Mouse (Mus musculus): ENCODE data around the gene Olfr417. TPM values are rescaled to one million over a fixed set of nuclear protein-coding genes. Genes with fewer than 3 reads are reported as not detected.
"Not testable (repeated sequence)": the region's sequence is repeated elsewhere in the genome, so short reads cannot be mapped to it uniquely, and the experiment has no call there.

Gene Olfr417
- polyA plus RNA-seq (2016; fragmentation: Nextera tagmentation; extraction: Ambion mirVana) = not detected in 2 replicates

DNA sequence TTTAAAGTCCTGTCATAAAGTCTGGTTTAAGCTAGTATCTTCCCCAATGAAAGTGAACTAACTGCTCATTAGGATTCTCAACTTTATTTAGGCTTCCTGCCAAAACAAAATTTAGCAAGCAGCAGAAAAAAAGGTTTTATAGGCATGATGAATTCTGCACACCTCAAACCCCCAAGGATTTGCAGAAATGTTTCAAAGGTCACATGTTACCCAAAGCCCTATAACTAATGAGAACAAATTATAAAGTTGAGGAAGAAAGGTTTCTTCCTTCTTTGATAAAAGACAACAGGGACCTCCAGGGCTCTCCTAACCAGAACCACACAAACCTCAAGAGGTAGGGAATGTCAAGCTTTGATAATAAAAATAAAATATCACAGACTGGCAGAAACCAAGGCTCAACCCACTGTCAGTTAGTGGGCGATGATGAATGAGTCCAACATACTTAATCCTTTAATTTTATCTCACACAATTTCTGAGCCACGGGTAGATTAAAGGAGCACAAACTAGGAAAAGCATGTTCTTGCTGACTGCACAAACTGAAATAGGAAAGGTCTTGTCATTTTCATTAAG lies at the start of gene Olfr417:
Olfr417 (plus strand) TSS at position 241 of the 570 bp plus-strand sequence.
- no peak within 1 kb of the TSS for H3K4me2 ChIP-seq (replicated peaks)
- ATAC-seq (ENCODE audit: low FRiP score, low read depth) = no peak
- 81% methylated on average over 2 of the region's 2 CpGs for WGBS
- no peak within 1 kb of the TSS for H3K9ac ChIP-seq
- no peaks in the 10 kb centered on the region for H3K9me3 ChIP-seq
- H3K27me3 ChIP-seq (replicated peaks) = no peaks in the 10 kb centered on the region
- no peak within 1 kb of the TSS for H3K4me3 ChIP-seq
- no peak within 1 kb of the TSS for H3K27ac ChIP-seq
- H3K36me3 ChIP-seq = no peaks in the 10 kb centered on the region
- H3K4me1 ChIP-seq = no peaks in the 10 kb centered on the region

- no peaks in the 10 kb centered on the region for H3K36me3 ChIP-seq
- 75% methylated on average over 2 of the region's 2 CpGs for WGBS
- H3K9me3 ChIP-seq = no peaks in the 10 kb centered on the region
- ATAC-seq (ENCODE audit: low FRiP score, low read depth) = no peak
- H3K9ac ChIP-seq = no peak overlapping the region
- H3K4me2 ChIP-seq (replicated peaks) = no peak overlapping the region
- H3K4me1 ChIP-seq = no peaks in the 10 kb centered on the region
- H3K27ac ChIP-seq = no peak overlapping the region
- no peak overlapping the region for H3K4me3 ChIP-seq
- no peaks in the 10 kb centered on the region for H3K27me3 ChIP-seq (replicated peaks)
Observed at GRCm38 (mm10) chr1:174317308-174317707, 47.6 kb upstream of the Olfr417 start.

GRCm38 (mm10) chr1:174330218-174330617 lies 34.7 kb upstream of the Olfr417 start, which contains the start of gene Mptx1:
Gene Mptx1, plus strand, starts transcription at chr1:174330518.
- no peaks in the 10 kb centered on the region for H3K9me3 ChIP-seq
- no peaks in the 10 kb centered on the region for H3K36me3 ChIP-seq
- no peak within 1 kb of the TSS for H3K27ac ChIP-seq
- H3K4me2 ChIP-seq (replicated peaks) = no peak within 1 kb of the TSS
- H3K9ac ChIP-seq = no peak within 1 kb of the TSS
- no peaks in the 10 kb centered on the region for H3K4me1 ChIP-seq
- H3K27me3 ChIP-seq (replicated peaks) = no peaks in the 10 kb centered on the region
- H3K4me3 ChIP-seq = no peak within 1 kb of the TSS
- ATAC-seq (ENCODE audit: low FRiP score, low read depth) = no peak

- WGBS = 81% methylated on average over 1 of the region's 1 CpGs
- not testable (repeated sequence) for H3K4me2 ChIP-seq (replicated peaks); ATAC-seq (ENCODE audit: low FRiP score, low read depth); H3K27me3 ChIP-seq (replicated peaks); H3K9ac ChIP-seq; H3K9me3 ChIP-seq; H3K27ac ChIP-seq; H3K4me3 ChIP-seq; H3K36me3 ChIP-seq; H3K4me1 ChIP-seq
Observed at GRCm38 (mm10) chr1:174353636-174354035, 11.3 kb upstream of the Olfr417 start.

GRCm38 (mm10) chr1:174354640-174355039 lies 10.3 kb upstream of the Olfr417 start:
- ATAC-seq (ENCODE audit: low FRiP score, low read depth) = no peak
- WGBS = 83% methylated on average over 5 of the region's 5 CpGs

DNA sequence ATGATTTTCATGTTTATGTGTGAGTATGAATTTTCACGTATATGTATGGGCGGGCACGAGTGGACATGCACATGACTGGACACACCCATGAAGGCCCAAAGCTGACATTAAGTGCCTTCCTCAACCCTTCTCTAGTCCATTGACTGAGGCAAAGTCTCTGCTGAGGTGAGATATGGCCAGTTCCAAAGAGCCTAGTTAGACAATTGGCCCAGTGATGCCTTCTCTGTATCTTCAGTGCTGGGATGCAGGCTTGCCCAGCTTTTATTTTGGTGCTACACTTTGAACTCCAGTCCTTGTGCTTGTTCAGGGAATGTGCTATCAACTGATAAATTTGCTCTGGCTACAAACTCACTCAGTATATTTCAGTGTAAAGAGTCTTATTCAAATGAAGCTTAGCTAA lies 8.9 kb downstream of the Olfr417 start:
- no peak overlapping the region for H3K9ac ChIP-seq
- H3K4me2 ChIP-seq (replicated peaks) = no peak overlapping the region
- H3K4me3 ChIP-seq = no peak overlapping the region
- H3K27me3 ChIP-seq (replicated peaks) = no peaks in the 10 kb centered on the region
- 96% methylated on average over 3 of the region's 3 CpGs for WGBS
- H3K27ac ChIP-seq = no peak overlapping the region
- H3K36me3 ChIP-seq = no peaks in the 10 kb centered on the region
- no peaks in the 10 kb centered on the region for H3K4me1 ChIP-seq
- no peaks in the 10 kb centered on the region for H3K9me3 ChIP-seq
- no peak for ATAC-seq (ENCODE audit: low FRiP score, low read depth)

More at GRCm38 (mm10) chr1:174354640-174355039, 10.3 kb upstream of the Olfr417 start:
- Histone ChIP-seq H3K4me2 (replicated peaks) (no peak overlapping the region), H3K9ac (no peak overlapping the region), H3K27me3 (replicated peaks) (no peaks in the 10 kb centered on the region), H3K4me1 (no peaks in the 10 kb centered on the region), H3K9me3 (no peaks in the 10 kb centered on the region), H3K4me3 (no peak overlapping the region), H3K36me3 (no peaks in the 10 kb centered on the region), H3K27ac (no peak overlapping the region)

- H3K4me1 ChIP-seq = no peaks in the 10 kb centered on the region
- no peak within 1 kb of the TSS for H3K27ac ChIP-seq
- H3K27me3 ChIP-seq (replicated peaks) = no peaks in the 10 kb centered on the region
- WGBS = 90% methylated on average over 2 of the region's 2 CpGs
- no peaks in the 10 kb centered on the region for H3K36me3 ChIP-seq
- no peak for ATAC-seq (ENCODE audit: low FRiP score, low read depth)
- no peak within 1 kb of the TSS for H3K9ac ChIP-seq
- no peaks in the 10 kb centered on the region for H3K9me3 ChIP-seq
- H3K4me2 ChIP-seq (replicated peaks) = no peak within 1 kb of the TSS
- no peak within 1 kb of the TSS for H3K4me3 ChIP-seq
Observed at GRCm38 (mm10) chr1:174390746-174391145, 25.8 kb downstream of the Olfr417 start, which contains the start of gene Olfr248. Gene Olfr248, plus strand, starts transcription at chr1:174391046.

- H3K4me3 ChIP-seq = no peak overlapping the region
- WGBS = 92% methylated on average over 4 of the region's 4 CpGs
- no peaks in the 10 kb centered on the region for H3K9me3 ChIP-seq
- no peak overlapping the region for H3K4me2 ChIP-seq (replicated peaks)
- H3K27ac ChIP-seq = no peak overlapping the region
- no peak overlapping the region for H3K9ac ChIP-seq
- H3K36me3 ChIP-seq = no peaks in the 10 kb centered on the region
- H3K4me1 ChIP-seq = no peaks in the 10 kb centered on the region
- no peak for ATAC-seq (ENCODE audit: low FRiP score, low read depth)
- H3K27me3 ChIP-seq (replicated peaks) = no peaks in the 10 kb centered on the region
Observed at GRCm38 (mm10) chr1:174422959-174423358, 58.0 kb downstream of the Olfr417 start.

DNA sequence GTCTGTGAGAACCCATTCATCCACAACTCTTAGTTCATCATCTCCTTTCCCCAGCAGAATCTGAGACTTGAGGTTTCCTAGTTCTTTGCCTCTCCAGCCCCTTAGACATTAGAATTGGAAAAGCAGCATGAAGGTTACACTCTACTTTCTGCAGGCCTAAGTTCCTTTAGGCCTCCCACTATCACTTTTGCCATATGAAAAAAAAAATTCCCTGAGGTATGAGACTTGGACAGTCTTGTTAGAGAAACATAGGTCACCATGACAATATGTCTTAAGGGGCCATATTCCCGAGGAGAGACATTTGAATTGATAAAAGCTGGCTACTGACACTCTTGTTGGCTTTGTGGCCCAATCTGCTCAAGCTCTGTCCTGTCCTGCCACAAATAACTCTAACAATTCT lies 58.8 kb downstream of the Olfr417 start, which contains the start of gene Olfr414:
Olfr414 (plus strand) TSS at position 301 of the 400 bp plus-strand sequence.
- WGBS = 73% methylated on average over 1 of the region's 1 CpGs
- ATAC-seq (ENCODE audit: low FRiP score, low read depth) = no peak
- Histone ChIP-seq H3K36me3 (no peaks in the 10 kb centered on the region), H3K27ac (no peak within 1 kb of the TSS), H3K4me3 (no peak within 1 kb of the TSS), H3K27me3 (replicated peaks) (no peaks in the 10 kb centered on the region), H3K4me1 (no peaks in the 10 kb centered on the region), H3K4me2 (replicated peaks) (no peak within 1 kb of the TSS), H3K9ac (no peak within 1 kb of the TSS), H3K9me3 (no peaks in the 10 kb centered on the region)

Other genes starting within 250 kb of the Olfr417 start
- gene Olfr231, start 244.0 kb upstream of the Olfr417 start, polyA plus RNA-seq (2016; fragmentation: Nextera tagmentation; extraction: Ambion mirVana) = not detected in 2 replicates
- not detected in 2 replicates for gene Olfr424, start 233.6 kb upstream of the Olfr417 start, polyA plus RNA-seq (2016; fragmentation: Nextera tagmentation; extraction: Ambion mirVana)
- gene Olfr420, start 209.5 kb upstream of the Olfr417 start, polyA plus RNA-seq (2016; fragmentation: Nextera tagmentation; extraction: Ambion mirVana) = not detected in 2 replicates
- gene Spta1, start 192.3 kb upstream of the Olfr417 start, polyA plus RNA-seq (2016; fragmentation: Nextera tagmentation; extraction: Ambion mirVana) = 0.89 and 1.1 TPM in 2 replicates
- gene Olfr419, start 113.1 kb upstream of the Olfr417 start, polyA plus RNA-seq (2016; fragmentation: Nextera tagmentation; extraction: Ambion mirVana) = not detected in 2 replicates
- gene Mptx1, start 34.6 kb upstream of the Olfr417 start, polyA plus RNA-seq (2016; fragmentation: Nextera tagmentation; extraction: Ambion mirVana) = not detected in 2 replicates
- gene Olfr248, start 25.9 kb downstream of the Olfr417 start, polyA plus RNA-seq (2016; fragmentation: Nextera tagmentation; extraction: Ambion mirVana) = not detected in 2 replicates
- gene Olfr414, start 58.9 kb downstream of the Olfr417 start, polyA plus RNA-seq (2016; fragmentation: Nextera tagmentation; extraction: Ambion mirVana) = not detected in 2 replicates
- not detected in 2 replicates for gene Olfr220, start 77.0 kb downstream of the Olfr417 start, polyA plus RNA-seq (2016; fragmentation: Nextera tagmentation; extraction: Ambion mirVana)
- gene Fmn2, start 136.7 kb downstream of the Olfr417 start, polyA plus RNA-seq (2016; fragmentation: Nextera tagmentation; extraction: Ambion mirVana) = 7.5 and 9.8 TPM in 2 replicates

All from neural tube, embryonic 12.5 days (tissue).